Mouse (Mus musculus) heart, postnatal 14 days (tissue): Measurements from ENCODE around the gene Ehbp1. TPM values are rescaled to one million over a fixed set of nuclear protein-coding genes. Genes with fewer than 3 reads are reported as not detected.

Source experiments
- DNase-seq, 2 experiments: peaks; one replicate each; pipeline ENCODE4 v3.0.0; 2021 to 2022
- intact Hi-C: fragments of 180-260 bp; cut with DNase I; formaldehyde crosslinking; loops from one replicate; pipeline ENCODE4 v1.15.1; 2025
- total RNA-seq, 2 experiments: library from RNA; stranded (reverse); gene quantifications; 2 replicates each; pipeline ENCODE4 v1.2.3; 2021

The Ehbp1 gene
- total RNA-seq, 2 experiments from 2014 or later = 91.6 to 117 TPM

- DNase-seq = no peak
- intact Hi-C loops = no loop called here
These were observed 141.0 kb downstream of the Ehbp1 start for GRCm38 (mm10) chr11:22201125-22201524.

DNA sequence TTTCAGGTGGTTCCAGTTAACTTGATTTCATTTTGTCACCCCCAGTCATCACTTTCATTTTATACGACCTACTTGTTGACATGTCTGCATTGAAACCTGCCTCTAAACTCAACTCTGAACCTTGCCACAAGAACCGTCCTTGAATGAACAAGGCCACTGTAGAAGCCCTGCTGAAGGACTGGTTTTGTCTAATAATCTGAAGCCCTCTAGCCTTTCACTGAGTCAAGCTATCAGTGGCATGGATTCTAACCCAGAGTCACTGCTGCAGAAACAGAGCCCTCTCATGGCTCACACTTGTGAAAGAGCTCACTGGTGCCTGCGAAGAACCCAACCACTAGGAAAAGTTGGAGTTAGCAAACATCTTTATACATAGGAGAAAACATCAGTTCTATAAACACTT lies 142.2 kb downstream of the Ehbp1 start:
- no peak for DNase-seq
- intact Hi-C loops = loop anchor here (5.0 kb wide), 1 partner anchor 38 kb away; no protein-coding TSS in a partner anchor

DNA sequence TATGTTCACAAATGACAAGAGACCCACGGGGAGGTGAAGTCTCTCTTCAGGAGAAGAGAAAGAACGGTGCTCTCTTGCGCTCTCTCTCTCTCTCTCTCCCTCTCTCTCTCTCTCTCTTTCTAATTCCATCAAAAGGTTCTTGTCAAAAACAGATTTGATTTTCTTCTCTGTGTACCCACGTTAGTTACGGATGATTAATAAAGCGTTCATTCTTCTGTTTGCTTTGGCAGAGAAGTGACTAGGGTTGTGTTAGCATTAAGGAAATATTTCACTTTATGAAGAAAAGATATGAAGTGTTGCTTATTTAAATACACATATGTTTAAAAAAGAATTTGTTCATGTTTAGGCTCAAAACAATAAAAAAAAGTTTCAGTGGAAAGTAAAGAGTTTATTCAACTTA lies 143.7 kb downstream of the Ehbp1 start:
- DNase-seq = no peak
- intact Hi-C loops = loop anchor here (5.0 kb wide), 1 partner anchor 36 kb away; no protein-coding TSS in a partner anchor

DNA sequence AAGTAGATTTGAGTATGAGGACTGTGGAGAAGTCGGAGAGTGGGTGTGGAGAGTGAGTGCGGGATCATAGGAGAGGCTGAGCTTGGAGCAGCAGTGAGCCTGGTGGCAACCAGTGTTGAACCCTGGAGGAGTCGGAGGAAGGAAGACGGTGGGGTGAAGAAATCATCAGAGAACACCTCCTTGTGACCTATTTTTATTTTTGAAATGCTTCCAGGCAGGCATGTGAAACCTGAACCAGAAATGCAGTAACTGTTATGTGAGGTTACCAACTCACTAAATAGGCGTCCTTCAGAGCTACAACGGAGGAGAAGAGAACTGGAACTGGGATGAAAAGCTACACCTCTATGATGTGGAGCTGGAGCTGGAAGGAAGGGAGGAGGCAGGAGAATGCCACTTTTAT lies 144.2 kb downstream of the Ehbp1 start:
- intact Hi-C loops = loop anchor here (5.0 kb wide), 1 partner anchor 36 kb away; no protein-coding TSS in a partner anchor
- peak in 1 of 2 experiments; percentile 20 for DNase-seq

GRCm38 (mm10) chr11:22196776-22197175 lies 145.3 kb downstream of the Ehbp1 start:
- DNase-seq = no peak
- intact Hi-C loops = loop anchor here (5.0 kb wide), 1 partner anchor 34 kb away; no protein-coding TSS in a partner anchor

DNA sequence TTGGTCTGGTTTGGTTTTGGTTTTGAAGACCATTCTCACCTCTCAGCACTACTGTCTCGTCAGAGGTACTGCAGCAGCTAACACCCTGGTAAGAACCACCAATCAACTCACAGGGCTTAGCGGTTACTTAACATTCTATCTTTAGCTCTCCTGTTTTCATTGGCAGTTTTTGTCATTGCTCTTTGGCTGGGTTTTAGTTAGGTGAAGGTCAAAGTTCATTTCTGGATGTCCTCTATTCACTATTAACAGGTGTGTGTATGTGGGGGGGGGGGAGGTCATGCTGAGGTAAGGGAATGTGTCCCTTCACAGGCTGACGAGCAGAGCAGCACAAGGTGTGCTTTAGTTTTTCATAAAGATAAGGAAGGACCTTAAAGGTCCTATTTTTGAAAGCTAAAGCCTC lies 147.5 kb downstream of the Ehbp1 start:
- no peak for DNase-seq

DNA sequence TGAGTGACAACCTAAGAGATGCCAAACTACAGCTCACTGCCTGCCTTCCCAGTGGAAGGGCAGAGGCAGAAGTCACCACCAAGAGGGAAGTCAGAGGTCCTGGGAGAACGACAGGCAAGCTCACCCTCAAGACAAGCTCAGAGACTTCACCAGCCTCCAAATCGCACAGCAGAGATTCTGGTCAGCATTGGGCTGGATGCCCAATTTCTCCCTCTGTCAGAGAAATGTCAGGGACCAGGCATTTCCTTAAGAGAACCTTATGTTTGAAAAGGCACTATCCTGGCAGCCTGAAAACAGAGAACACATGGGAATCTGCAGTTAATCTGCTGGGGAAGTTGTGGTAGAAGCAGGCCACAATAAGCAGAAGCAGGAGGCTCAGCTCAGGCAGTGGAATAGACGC lies 151.5 kb downstream of the Ehbp1 start:
- DNase-seq = no peak
- intact Hi-C loops = no loop called here

More for the DNA sequence above, 147.5 kb downstream of the Ehbp1 start:
- intact Hi-C loops = loop anchor here (5.0 kb wide), 1 partner anchor 32 kb away; no protein-coding TSS in a partner anchor

GRCm38 (mm10) chr11:22189970-22190369 lies 152.1 kb downstream of the Ehbp1 start:
- intact Hi-C loops = no loop called here
- DNase-seq = no peak

GRCm38 (mm10) chr11:22181530-22182501 lies 160.3 kb downstream of the Ehbp1 start:
- no peak for DNase-seq

GRCm38 (mm10) chr11:22180146-22180545 lies 161.9 kb downstream of the Ehbp1 start:
- intact Hi-C loops = no loop called here
- no peak for DNase-seq

More at GRCm38 (mm10) chr11:22181530-22182501, 160.3 kb downstream of the Ehbp1 start:
- intact Hi-C loops = no loop called here

- no peak for DNase-seq
- intact Hi-C loops = no loop called here
These were observed 163.5 kb downstream of the Ehbp1 start for GRCm38 (mm10) chr11:22178569-22178968.

GRCm38 (mm10) chr11:22174311-22174710 lies 167.8 kb downstream of the Ehbp1 start:
- DNase-seq = no peak
- intact Hi-C loops = no loop called here

- peak; percentile 25 to 41 for DNase-seq
- intact Hi-C loops = no loop called here
These were observed 171.0 kb downstream of the Ehbp1 start for GRCm38 (mm10) chr11:22170962-22171638.

DNA sequence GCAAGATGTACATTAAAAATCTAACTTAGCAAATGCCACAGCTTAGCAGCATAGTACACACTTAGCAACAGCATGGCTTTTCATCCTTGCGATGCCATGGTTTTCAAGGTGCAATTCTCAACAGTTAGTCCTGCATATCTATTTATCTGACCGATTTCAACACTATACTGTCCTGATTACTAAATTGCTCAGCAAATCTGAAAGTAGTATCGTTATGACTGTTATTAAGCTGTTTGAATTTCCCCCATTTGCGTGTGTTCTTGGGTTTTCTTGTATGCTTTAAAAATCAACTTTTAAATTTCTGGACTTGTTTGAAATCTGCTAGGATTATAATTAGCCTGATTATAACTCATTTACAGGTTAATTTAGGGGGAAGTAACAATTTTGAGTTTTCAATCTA lies 184.2 kb downstream of the Ehbp1 start:
- DNase-seq = no peak
- intact Hi-C loops = no loop called here

GRCm38 (mm10) chr11:22156182-22156581 lies 185.9 kb downstream of the Ehbp1 start:
- intact Hi-C loops = no loop called here
- DNase-seq = no peak

- intact Hi-C loops = no loop called here
- DNase-seq = no peak
These were observed 186.6 kb downstream of the Ehbp1 start for GRCm38 (mm10) chr11:22155366-22156095.

GRCm38 (mm10) chr11:22154501-22155294 lies 187.4 kb downstream of the Ehbp1 start:
- intact Hi-C loops = no loop called here
- peak in 1 of 2 experiments; percentile 29 for DNase-seq

DNA sequence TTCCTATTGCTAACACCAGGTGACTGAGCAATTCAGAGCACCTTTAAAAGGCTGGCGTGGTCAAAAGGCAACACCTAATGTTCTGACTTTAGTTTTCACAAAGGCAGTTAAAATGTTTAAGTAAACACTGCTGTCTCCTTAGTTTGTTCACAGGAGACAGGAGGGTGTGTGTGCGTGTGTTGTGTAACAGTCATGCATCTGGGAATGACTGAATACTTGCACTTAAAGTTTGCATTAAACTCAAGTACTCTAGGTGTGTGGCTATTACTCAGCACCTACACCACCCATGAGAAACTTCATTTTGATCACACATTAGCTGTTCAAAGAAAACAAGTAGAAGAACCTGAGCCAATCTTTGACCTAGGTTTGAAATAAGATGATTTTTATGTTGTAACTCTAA lies 201.4 kb downstream of the Ehbp1 start:
- DNase-seq = no peak
- intact Hi-C loops = no loop called here

DNA sequence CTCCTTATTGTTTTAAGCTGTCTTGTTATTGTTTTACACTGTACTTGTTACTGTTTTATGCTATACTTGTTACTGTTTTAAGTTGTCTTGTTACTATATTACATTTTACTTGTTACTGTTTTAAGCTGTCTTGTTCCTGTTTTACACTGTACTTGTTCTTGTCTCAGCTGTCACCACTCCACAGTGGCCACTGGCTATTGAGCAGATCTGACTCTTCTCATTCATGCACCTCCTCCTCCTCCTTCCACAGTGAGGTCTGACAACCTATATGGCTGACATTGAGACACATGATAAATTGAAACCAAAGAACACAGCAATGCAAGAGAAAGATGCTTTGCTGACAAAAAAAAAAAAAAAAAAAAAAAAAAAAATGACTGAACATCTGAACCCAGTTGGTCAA lies 203.6 kb downstream of the Ehbp1 start:
- intact Hi-C loops = no loop called here
- DNase-seq = no peak

- DNase-seq = no peak
- intact Hi-C loops = no loop called here
These were observed 216.9 kb downstream of the Ehbp1 start for GRCm38 (mm10) chr11:22125188-22125587.
